Mouse (Mus musculus) E14TG2a.4 (cell line): ENCODE measurements at regions not wholly inside any gene's neighbourhood (a gene's known extent, or its start where the extent isn't known, plus 50 kb on each side); places are given as distances from the start of the nearest gene placed in this dataset.

ENCODE experiments used
- CTCF ChIP-seq: conservative IDR thresholded peaks from 2 replicates; pipeline ENCODE4 v1.5.1; 2014; ENCODE audit warnings: low read length
- NANOG ChIP-seq: IDR thresholded peaks from 2 replicates; pipeline ENCODE4 v1.6.1; 2014; ENCODE audit warnings: borderline replicate concordance, low read length, mixed read lengths
- POU5F1 ChIP-seq: IDR thresholded peaks from 2 replicates; pipeline ENCODE4 v1.6.1; 2014; ENCODE audit warnings: low read length, borderline replicate concordance

DNA sequence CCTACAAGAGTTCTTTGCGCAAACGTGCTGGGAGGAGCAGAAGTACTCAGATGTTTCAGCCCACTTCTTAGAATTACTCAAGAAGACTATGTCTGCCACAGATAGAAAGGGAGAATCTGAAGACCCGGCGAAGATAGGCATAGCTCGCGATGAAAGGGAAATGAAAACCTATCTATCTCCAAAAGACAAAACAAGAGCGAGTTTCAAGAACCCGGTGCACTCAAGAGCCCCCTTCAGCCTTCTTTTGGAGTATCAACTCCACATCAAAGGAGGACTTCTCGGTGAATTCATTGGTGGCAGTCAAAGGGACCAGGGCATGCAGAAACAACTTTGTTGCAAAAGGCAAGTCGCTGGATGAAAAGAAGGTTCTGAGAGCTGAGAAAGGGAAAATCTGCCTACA, 63.8 kb upstream of the Nek7 start:
- TF ChIP-seq CTCF (no peak), NANOG (no peak), POU5F1 (no peak)
